Mouse (Mus musculus) fat pad, adult 2 months (tissue): Measurements from ENCODE around the gene Hapln4.

Source experiments
- DNase-seq: peaks from one replicate; pipeline ENCODE4 v3.0.0-alpha.2; 2011; ENCODE audit warnings: low read depth, low spot score; ENCODE audit errors: extremely low read depth

The Hapln4 gene

DNA sequence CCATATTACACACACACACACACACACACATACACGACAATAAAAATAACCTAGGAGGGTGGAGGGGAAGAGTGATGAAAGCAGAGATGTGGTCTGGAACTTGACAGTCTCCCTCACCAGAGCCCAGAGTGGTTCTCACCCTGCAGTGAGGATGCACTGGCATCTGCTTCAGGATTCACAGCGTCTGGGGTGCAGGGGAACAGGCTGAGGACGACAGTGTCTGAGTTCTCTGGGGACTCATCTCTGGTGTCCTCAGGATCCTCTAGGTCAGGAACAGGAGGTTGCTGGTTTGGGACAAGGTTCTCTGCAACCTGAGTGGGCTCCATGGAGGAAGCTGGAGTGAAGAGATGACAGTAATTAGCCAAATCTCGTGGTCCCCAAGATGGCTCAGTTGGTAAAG is 54.6 kb downstream of the Hapln4 start:
- no peak for DNase-seq

DNA sequence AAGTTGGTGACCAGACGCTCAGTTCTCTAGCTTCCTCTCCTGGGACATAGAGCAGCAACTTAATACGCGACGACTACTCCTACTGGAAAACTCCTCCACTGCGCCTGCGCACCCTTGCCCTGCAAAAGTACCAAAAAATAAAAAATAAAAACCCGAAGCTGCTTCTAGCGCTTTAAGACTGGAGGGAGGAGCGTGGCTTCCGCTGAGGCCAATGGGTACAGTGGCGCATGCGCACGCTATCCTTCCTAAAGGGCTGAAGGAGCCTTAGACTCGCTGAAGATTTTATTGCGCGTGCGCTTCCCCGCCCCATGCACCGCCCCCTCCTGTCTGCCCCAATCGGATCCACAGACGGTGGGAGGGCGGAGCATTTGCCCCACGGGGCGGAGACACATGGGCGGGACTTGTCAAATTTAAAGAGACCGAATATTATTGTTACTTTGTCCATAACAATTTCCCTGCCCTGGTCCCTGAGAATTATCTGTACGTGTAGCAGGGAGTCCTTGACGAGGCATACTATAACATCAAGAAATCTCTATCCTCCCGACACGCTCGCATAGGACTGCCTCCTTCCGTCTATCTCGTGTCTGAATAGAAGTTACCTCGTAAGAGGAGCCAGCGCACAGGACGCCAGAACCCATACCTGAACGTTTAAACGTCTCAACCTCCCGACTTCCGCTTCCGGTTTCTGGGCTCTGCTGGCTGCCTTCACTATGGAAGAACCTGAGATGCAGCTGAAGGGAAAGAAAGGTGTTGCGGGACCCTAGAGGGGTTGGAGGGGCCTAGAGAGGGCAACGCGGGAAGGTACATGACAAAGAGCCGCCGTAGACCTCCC is 56.0 kb downstream of the Hapln4 start, which contains the start of the genes Rfxank, Borcs8 and Mef2b:
Rfxank (minus strand) TSS at position 129 of the 832 bp plus-strand sequence.
Borcs8 (plus strand) TSS at position 474 of the 832 bp plus-strand sequence.
Mef2b (plus strand) TSS at position 686 of the 832 bp plus-strand sequence.
- DNase-seq, result peak; percentile 83

DNA sequence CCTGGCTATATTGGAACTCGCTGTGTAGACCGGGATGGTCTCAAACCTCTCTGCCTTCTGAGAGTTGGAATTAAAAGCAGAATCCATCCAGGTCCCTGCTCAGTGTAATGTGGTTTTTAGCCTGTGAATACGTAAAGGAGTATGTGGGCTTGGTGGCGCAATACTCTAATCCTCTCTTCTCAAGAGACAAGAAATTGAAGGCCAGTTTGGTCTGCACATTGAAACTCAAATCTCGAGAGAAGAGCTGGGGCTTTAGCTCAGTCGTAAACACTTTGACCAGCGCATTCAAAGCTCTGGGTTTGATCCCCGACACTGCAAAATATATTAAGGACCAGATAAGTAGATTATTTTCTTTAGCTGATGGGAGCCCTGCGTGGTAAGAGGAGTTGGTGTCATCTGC is 56.7 kb downstream of the Hapln4 start:
- no peak for DNase-seq
